Mouse (Mus musculus): Measurements from ENCODE around the gene Gmppa.
A peak's percentile ranks its signal among the peaks of the same experiment; 100 is the strongest.

Gene Gmppa

DNA sequence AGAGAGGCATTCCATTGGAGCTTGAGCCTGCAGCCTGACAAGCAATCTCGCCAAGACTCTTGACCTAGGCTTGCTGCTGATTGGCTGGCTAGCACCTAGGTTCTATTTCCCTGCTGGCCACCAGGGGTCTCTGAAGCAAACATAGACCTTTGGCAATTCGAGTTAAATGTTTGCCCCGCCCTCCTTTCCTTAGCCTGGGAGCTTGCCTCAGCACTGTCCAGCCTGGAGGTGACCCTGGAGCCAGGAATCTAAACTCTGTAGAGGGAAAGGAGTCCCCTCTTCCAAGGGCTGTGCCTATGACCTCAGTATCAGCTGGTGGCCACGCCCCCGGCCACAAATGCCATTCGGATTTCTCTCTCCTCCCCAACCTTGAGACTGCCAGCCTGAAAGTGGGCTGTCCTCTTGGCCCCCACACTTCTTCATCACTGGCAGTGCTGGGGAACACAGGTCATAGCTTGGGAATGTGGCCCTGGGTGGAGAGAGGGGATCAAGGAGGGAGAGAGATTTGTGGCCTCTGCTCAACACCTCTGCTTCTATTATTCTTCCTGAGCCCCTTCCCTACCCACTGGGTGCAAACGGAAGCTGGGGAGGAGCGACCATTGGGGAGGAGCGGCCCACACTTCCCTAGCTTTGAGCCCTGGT is 36.8 kb upstream of the Gmppa start:
- Histone ChIP-seq H3K4me1 (replicated peaks; ENCODE audit: low read depth, low read length) (peaks cover 49% of the 10 kb centered on the region), H3K27me3 (ENCODE audit: insufficient read depth, low read length) (peaks cover 41% of the 10 kb centered on the region), H3K9me3 (ENCODE audit: low read length) (no peaks in the 10 kb centered on the region), H3K36me3 (ENCODE audit: insufficient read depth, low read length) (no peaks in the 10 kb centered on the region), H3K4me3 (replicated peaks; ENCODE audit: low read length) (0 out of 2 replicates have a peak overlapping the region, but pooled peaks have one; percentile 11)
- peak; percentile 84 for TF ChIP-seq CTCF (conservative IDR thresholded peaks at IDR 0.05; ENCODE audit: low read length)
- no peak for TF ChIP-seq NANOG (IDR thresholded peaks at IDR 0.05; ENCODE audit: borderline replicate concordance, low read length)

DNA sequence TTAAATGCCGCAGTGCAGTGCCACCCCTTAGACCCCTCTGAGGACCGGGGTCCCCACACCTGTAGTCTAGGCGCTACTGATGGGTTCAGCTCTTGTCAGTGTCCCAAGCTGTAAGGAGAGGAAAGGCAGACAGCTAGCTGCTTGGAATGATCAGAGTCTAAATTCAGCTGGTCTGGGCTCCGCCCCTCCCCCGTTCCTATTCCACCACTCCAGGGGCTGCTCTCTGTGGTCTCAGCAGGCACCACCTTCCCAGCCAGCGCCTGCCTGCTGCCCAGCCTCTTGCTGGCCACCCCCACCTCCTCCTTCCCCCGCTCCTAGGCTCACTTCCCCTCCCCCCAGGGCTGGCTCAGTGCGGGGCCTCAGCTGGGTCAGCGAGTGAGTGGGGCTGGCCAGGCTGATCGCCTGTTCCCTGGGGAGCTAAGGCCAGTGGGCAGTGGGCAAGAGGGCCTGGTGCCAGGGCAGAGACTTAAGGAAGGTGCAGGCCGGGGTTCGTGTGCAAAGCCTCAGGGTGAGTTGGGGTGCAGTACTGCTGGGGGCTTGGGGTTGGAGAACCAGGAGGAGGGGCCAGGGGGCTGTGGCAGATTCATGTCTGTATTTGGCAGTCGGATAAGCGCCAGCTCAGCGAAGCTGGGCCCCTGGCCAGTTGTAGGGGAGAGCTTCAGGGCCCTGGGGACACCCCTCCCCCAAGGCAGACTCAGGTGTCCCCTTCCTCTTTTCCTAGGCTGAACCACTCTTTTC is 35.8 kb upstream of the Gmppa start:
- Histone ChIP-seq H3K36me3 (ENCODE audit: insufficient read depth, low read length) (no peaks in the 10 kb centered on the region), H3K27me3 (ENCODE audit: insufficient read depth, low read length) (peaks cover 47% of the 10 kb centered on the region), H3K4me3 (replicated peaks; ENCODE audit: low read length) (peak overlapping the region; percentile 20; the same call in 1 of the 2 replicates), H3K9me3 (ENCODE audit: low read length) (no peaks in the 10 kb centered on the region), H3K4me1 (replicated peaks; ENCODE audit: low read depth, low read length) (peaks cover 53% of the 10 kb centered on the region)
- TF ChIP-seq NANOG (IDR thresholded peaks at IDR 0.05; ENCODE audit: borderline replicate concordance, low read length) = no peak
- no peak for TF ChIP-seq CTCF (conservative IDR thresholded peaks at IDR 0.05; ENCODE audit: low read length)
- no peak for TF ChIP-seq POU5F1 (IDR thresholded peaks at IDR 0.05; ENCODE audit: borderline replicate concordance, low read length)

DNA sequence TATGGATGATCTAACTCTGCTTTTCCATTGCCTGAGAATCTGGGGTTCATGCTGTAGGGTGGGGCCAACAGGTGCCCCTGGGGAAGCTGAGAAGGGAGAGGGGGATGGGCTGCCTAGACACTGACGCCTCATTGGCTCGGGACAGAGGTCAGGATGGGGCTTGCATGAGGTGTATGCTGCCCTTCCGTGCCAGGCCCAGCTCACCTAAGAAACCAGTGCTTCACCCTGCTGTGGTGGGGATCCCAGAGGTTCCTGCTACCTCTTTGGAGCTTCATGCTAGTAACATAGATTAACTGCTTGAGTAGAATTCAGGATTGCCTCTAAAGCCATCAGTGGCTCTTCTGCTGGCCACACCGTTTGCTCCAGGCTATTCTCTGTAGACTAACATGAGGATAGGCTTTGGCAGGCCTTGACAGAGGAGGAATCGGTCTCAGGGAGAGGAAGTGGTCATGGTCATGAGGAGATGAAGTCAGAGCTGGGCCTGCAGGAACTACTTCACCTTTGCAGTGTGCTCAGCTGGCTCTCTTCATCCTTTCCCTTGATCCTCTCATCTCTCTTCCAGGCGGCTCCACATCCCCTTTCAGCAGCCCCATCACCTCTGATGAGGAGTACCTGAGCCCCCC is 35.1 kb upstream of the Gmppa start:
- H3K4me1 ChIP-seq (replicated peaks; ENCODE audit: low read depth, low read length) = peaks cover 53% of the 10 kb centered on the region
- H3K36me3 ChIP-seq (ENCODE audit: insufficient read depth, low read length) = no peaks in the 10 kb centered on the region
- no peak for TF ChIP-seq CTCF (conservative IDR thresholded peaks at IDR 0.05; ENCODE audit: low read length)
- no peak for TF ChIP-seq POU5F1 (IDR thresholded peaks at IDR 0.05; ENCODE audit: borderline replicate concordance, low read length)
- TF ChIP-seq NANOG (IDR thresholded peaks at IDR 0.05; ENCODE audit: borderline replicate concordance, low read length) = no peak
- H3K27me3 ChIP-seq (ENCODE audit: insufficient read depth, low read length) = peaks cover 47% of the 10 kb centered on the region
- no peaks in the 10 kb centered on the region for H3K9me3 ChIP-seq (ENCODE audit: low read length)
- H3K4me3 ChIP-seq (replicated peaks; ENCODE audit: low read length) = no peak overlapping the region

DNA sequence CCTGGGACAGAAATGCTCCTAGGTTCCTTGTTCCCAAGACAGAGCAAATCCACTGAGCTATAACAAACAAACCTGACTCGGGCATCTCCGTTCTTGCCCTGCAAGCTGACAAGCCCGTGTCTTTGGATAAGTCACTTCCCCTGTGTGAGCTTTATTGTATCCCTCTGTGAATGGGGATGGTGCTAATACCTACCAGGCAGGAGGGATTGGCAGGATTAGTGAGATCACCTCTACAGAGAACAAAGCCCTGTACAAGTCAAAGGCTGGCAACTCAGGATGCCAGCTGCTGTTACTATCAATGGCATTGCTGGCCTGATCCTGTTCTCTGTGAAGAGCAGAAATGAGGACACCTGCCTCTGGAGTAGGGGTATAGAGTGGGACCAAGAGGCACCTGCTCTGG is 30.2 kb upstream of the Gmppa start:
- TF ChIP-seq CTCF (conservative IDR thresholded peaks at IDR 0.05; ENCODE audit: low read length) (no peak), POU5F1 (IDR thresholded peaks at IDR 0.05; ENCODE audit: borderline replicate concordance, low read length) (no peak), NANOG (IDR thresholded peaks at IDR 0.05; ENCODE audit: borderline replicate concordance, low read length) (no peak)
- Histone ChIP-seq H3K9me3 (ENCODE audit: low read length) (no peaks in the 10 kb centered on the region), H3K27me3 (ENCODE audit: insufficient read depth, low read length) (peaks cover 66% of the 10 kb centered on the region), H3K4me1 (replicated peaks; ENCODE audit: low read depth, low read length) (peaks cover 31% of the 10 kb centered on the region), H3K4me3 (replicated peaks; ENCODE audit: low read length) (no peak overlapping the region), H3K36me3 (ENCODE audit: insufficient read depth, low read length) (no peaks in the 10 kb centered on the region)

DNA sequence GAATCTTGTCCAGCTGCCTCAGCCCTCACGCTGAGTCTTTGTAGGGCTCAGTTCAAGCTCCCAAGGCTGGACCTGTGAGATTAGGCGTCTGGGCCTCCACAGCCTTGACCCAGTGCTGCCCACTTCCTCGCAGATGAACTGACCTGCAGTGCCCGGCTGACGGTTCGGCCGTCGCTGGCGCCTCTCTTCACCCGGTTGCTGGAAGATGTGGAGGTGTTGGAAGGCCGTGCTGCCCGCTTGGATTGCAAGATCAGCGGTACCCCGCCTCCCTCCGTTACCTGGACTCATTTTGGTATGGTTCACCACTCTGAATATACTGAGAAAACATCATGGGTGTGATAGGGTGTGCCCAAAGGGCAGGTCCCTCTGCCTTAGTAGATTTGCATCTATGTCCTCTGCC is 29.6 kb upstream of the Gmppa start:
- H3K9me3 ChIP-seq (ENCODE audit: low read length) = no peaks in the 10 kb centered on the region
- H3K4me1 ChIP-seq (replicated peaks; ENCODE audit: low read depth, low read length) = peaks cover 25% of the 10 kb centered on the region
- TF ChIP-seq POU5F1 (IDR thresholded peaks at IDR 0.05; ENCODE audit: borderline replicate concordance, low read length) (no peak), CTCF (conservative IDR thresholded peaks at IDR 0.05; ENCODE audit: low read length) (no peak), NANOG (IDR thresholded peaks at IDR 0.05; ENCODE audit: borderline replicate concordance, low read length) (no peak)
- H3K36me3 ChIP-seq (ENCODE audit: insufficient read depth, low read length) = no peaks in the 10 kb centered on the region
- H3K27me3 ChIP-seq (ENCODE audit: insufficient read depth, low read length) = peaks cover 65% of the 10 kb centered on the region
- H3K4me3 ChIP-seq (replicated peaks; ENCODE audit: low read length) = no peak overlapping the region

DNA sequence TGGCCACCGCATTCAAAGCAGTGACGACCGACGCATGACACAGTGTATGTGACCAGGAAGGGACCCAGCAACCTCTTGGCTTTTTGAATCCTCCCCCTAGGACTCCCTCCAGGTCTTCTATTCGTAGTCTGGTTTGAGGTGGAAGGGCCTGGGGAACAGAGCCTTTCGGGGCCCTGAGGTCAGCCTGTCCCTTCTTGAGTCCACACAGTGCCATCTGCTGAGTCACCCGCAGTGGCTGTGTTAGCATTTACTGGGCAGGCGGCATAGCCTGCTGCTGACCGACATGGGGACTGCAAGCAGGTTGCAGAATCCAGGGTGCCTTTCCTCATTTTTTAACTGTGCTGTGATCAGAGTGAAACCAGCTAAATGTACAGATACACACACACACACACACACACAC is 28.7 kb upstream of the Gmppa start:
- no peaks in the 10 kb centered on the region for H3K9me3 ChIP-seq (ENCODE audit: low read length)
- H3K36me3 ChIP-seq (ENCODE audit: insufficient read depth, low read length) = no peaks in the 10 kb centered on the region
- H3K27me3 ChIP-seq (ENCODE audit: insufficient read depth, low read length) = peaks cover 59% of the 10 kb centered on the region
- no peak overlapping the region for H3K4me3 ChIP-seq (replicated peaks; ENCODE audit: low read length)
- TF ChIP-seq CTCF (conservative IDR thresholded peaks at IDR 0.05; ENCODE audit: low read length) (no peak), POU5F1 (IDR thresholded peaks at IDR 0.05; ENCODE audit: borderline replicate concordance, low read length) (no peak), NANOG (IDR thresholded peaks at IDR 0.05; ENCODE audit: borderline replicate concordance, low read length) (no peak)
- H3K4me1 ChIP-seq (replicated peaks; ENCODE audit: low read depth, low read length) = peaks cover 18% of the 10 kb centered on the region

DNA sequence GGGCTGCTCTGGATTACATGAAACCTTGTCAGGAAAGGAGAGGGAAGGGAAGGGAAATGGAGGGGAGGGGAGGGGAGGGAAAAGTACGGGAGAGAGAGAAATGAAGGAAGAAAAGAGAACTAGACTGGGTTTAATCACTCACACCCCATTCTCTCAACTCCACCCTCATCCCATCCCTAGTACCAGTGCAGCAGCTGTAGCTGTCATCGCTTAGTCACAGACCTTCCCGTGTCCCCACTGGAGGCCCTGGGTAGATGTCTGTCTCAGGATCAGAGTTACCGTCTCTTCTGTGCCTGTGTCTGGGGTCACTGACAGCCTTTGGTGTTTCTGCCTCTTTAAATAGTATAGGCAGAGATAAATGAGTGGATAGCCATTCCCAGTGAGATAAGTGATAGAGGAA is 27.5 kb upstream of the Gmppa start:
- H3K27me3 ChIP-seq (ENCODE audit: insufficient read depth, low read length) = peaks cover 55% of the 10 kb centered on the region
- TF ChIP-seq POU5F1 (IDR thresholded peaks at IDR 0.05; ENCODE audit: borderline replicate concordance, low read length) = no peak
- no peak for TF ChIP-seq NANOG (IDR thresholded peaks at IDR 0.05; ENCODE audit: borderline replicate concordance, low read length)
- TF ChIP-seq CTCF (conservative IDR thresholded peaks at IDR 0.05; ENCODE audit: low read length) = no peak
- H3K36me3 ChIP-seq (ENCODE audit: insufficient read depth, low read length) = no peaks in the 10 kb centered on the region
- peaks cover 11% of the 10 kb centered on the region for H3K4me1 ChIP-seq (replicated peaks; ENCODE audit: low read depth, low read length)
- H3K9me3 ChIP-seq (ENCODE audit: low read length) = no peaks in the 10 kb centered on the region
- H3K4me3 ChIP-seq (replicated peaks; ENCODE audit: low read length) = no peak overlapping the region

DNA sequence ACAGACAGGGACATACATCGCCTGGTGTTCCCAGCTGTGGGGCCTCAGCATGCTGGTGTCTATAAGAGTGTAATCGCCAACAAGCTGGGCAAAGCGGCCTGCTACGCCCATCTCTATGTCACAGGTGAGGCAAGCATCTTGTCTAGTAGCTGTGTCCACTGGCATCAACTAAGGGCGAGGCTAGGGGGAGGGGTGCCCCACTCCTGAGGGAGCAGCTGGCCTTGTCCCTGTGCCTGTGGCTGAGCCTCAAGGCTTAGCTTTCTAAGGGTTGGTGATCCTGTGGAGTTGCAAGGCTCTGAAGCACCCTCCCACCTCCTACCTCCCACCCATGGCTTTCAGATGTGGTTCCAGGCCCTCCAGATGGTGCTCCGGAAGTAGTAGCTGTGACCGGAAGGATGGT is 25.8 kb upstream of the Gmppa start:
- Histone ChIP-seq H3K4me3 (replicated peaks; ENCODE audit: low read length) (no peak overlapping the region), H3K9me3 (ENCODE audit: low read length) (no peaks in the 10 kb centered on the region), H3K4me1 (replicated peaks; ENCODE audit: low read depth, low read length) (peaks cover 16% of the 10 kb centered on the region), H3K27me3 (ENCODE audit: insufficient read depth, low read length) (peaks cover 52% of the 10 kb centered on the region), H3K36me3 (ENCODE audit: insufficient read depth, low read length) (no peaks in the 10 kb centered on the region)
- TF ChIP-seq POU5F1 (IDR thresholded peaks at IDR 0.05; ENCODE audit: borderline replicate concordance, low read length) = no peak
- no peak for TF ChIP-seq NANOG (IDR thresholded peaks at IDR 0.05; ENCODE audit: borderline replicate concordance, low read length)
- no peak for TF ChIP-seq CTCF (conservative IDR thresholded peaks at IDR 0.05; ENCODE audit: low read length)

Data from E14TG2a.4 (cell line).